Mouse (Mus musculus): ENCODE data around the gene Ptprk.

Ptprk gene

DNA sequence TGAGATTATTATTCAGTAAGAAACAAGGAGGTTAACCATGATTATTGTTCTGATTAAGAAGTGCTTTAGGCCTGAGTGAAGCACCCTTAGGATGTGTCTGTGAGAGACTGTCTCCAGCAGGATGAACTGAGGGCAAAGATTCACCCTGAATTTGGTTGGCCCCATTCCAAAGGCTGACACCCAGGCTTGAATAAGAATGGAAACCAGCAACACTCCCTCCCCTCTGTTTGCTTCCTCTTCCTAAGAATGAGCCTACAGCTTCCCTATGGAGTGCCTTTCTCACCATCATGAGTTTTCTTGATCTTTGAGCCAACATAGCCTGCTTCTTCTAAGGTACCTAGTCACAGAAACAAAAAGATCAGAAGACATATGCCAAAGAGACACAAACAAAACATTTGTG is 350.8 kb downstream of the Ptprk start:
- DNase-seq (ENCODE audit: low spot score): no peak

- DNase-seq (ENCODE audit: low spot score): no peak
These were observed 361.5 kb downstream of the Ptprk start for GRCm38 (mm10) chr10:28436084-28436483.

- DNase-seq (ENCODE audit: low spot score): no peak
These were observed 375.2 kb downstream of the Ptprk start for GRCm38 (mm10) chr10:28449853-28450252.

GRCm38 (mm10) chr10:28450642-28451041 is 376.0 kb downstream of the Ptprk start:
- DNase-seq (ENCODE audit: low spot score): no peak

GRCm38 (mm10) chr10:28458027-28458426 is 383.4 kb downstream of the Ptprk start:
- DNase-seq (ENCODE audit: low spot score): no peak

DNA sequence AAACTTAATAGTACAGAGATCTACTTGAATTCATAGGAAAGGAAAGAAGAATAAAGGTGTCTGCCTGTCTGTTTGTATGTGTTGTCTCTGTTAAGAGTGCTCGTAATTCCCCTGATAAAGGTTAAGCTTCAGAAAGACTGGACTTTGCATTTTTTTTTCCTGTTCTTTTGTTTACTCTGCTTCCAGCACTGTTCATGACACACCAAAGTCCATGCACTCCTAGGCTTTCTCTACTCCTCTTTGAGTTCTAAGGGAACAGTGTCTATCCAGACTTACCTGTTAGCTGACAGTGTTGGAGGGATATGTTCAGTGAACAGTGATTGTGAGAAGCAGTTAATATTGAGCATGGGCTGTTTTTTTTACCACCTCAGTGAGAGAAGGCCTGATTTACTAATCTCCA is 385.3 kb downstream of the Ptprk start:
- DNase-seq (ENCODE audit: low spot score): no peak

- DNase-seq (ENCODE audit: low spot score): no peak
These were observed 389.1 kb downstream of the Ptprk start for GRCm38 (mm10) chr10:28463706-28464105.

DNA sequence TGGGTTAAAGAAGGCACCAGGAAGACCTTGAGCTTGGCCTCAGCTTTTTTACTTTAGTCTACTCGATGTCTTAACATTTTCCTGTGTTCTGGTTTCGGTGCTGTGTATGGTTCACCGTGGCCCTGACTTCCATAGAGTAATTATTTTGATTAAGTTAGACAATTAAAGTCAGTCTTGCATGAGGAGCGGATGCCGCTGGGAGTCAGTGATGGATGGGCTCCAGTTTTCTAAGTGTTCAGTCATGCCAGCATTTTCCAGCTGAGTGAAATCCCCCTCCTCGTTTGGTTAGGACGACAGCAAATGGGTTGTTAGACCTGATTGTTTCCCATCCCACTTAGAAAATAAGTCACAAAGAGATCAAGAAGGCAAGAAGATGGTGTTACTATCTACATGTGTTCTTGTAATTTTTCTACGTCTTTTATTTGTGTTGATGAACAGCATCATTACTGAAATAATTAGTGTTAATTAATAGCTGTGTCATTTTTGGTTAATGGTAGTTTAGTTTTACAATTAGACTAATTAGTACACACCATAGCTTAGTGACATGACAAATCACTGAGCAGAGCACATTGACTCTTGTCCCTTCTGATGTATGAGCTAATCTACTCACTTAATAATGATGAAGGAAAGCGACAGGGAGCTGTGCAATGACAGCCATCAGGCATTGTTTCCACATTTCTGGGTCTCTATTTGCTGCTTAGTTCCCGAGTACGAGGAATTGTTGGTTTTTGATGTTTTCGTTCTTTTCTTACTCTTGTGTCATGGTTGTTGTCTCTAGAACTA is 390.3 kb downstream of the Ptprk start:
- no peak for DNase-seq (ENCODE audit: low spot score)

DNA sequence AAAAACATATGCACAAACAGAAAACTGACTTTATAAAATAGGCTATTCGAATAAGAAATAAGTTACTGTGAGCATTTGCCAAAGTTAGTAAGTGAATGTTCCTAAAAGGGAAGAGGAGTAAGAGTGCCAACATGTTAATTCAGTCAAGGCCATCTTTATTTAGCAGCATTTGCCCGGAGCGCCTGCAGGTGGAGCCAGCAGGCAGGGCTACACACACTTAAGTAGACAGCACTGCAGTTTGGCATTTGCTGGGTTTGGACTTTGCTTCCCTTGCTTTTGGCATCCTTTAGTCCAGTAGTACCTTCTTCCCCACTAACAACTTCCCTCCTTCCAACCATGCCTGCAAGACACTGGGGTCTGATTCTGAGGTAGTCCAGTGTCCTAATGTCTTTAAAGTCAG is 411.0 kb downstream of the Ptprk start:
- peak; percentile 32 for DNase-seq (ENCODE audit: low spot score)

- DNase-seq (ENCODE audit: low spot score): no peak
These were observed 416.4 kb downstream of the Ptprk start for GRCm38 (mm10) chr10:28491006-28491405.

GRCm38 (mm10) chr10:28492206-28492605 is 417.6 kb downstream of the Ptprk start:
- DNase-seq (ENCODE audit: low spot score): no peak

DNA sequence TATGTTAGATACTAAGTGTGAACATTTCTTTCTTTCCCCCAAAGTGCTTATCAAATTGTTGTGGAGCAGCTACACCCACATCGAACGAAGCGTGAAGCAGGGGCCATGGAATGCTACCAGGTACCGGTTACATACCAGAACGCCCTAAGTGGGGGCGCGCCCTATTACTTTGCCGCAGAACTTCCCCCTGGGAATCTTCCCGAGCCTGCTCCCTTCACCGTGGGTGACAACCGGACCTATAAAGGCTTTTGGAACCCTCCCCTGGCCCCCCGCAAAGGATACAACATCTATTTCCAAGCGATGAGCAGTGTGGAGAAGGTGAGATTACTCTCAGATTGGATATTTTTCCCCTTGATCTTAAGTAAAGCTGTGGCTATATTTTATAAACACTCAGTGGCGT is 418.2 kb downstream of the Ptprk start:
- no peak for DNase-seq (ENCODE audit: low spot score)

DNA sequence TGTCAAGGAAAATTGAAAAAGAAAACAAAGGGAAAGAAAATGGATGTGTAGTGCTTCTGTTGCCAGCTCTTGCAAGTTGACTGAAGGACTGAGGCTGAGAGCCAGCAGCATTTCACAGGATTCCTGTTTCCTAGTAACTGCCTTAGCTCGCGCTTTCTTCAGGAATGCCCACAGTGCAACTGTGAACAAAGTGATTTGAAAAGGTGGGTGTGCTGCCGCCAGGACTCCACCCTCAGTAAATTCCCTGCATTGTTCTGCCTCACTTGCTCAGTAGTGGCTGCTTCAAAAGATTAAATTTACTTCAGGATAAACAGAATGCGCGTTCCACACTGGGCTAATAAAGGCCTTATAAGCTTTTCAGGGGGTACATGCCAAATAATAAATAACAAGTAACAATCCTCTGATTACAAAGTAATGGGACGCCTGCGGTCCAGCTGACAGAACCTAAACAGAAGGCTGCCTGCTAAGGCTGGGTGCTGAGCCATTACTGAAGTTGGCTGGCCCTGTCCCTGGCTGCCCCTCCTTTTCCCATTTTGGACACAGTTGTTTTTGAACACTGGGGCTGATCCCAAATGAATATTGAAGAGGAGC is 418.7 kb downstream of the Ptprk start:
- peak; percentile 29 for DNase-seq (ENCODE audit: low spot score)

- DNase-seq (ENCODE audit: low spot score): no peak
These were observed 423.2 kb downstream of the Ptprk start for GRCm38 (mm10) chr10:28497791-28498190.

GRCm38 (mm10) chr10:28498504-28498903 is 423.9 kb downstream of the Ptprk start:
- DNase-seq (ENCODE audit: low spot score): no peak

GRCm38 (mm10) chr10:28513601-28514000 is 439.0 kb downstream of the Ptprk start:
- DNase-seq (ENCODE audit: low spot score): no peak

GRCm38 (mm10) chr10:28516147-28516546 is 441.5 kb downstream of the Ptprk start:
- no peak for DNase-seq (ENCODE audit: low spot score)

DNA sequence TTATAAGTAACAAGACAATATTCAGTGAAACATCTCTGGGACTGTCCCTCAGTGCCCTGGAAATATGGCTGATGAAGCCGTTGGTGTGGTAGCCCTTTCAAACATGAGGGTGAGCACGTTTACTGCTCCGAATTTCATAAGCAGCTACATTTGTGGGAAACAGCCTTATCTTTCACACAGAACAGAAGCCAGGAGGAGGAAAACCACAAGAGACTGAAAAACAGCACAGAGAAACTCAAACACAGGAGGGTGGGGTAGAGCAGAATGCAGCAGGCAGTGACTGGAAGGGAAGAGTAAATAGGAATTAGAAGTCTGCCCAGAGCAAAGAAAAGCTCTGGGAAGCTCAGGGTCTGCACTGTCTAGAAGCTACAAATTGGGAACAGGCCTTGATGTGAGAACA is 443.7 kb downstream of the Ptprk start:
- DNase-seq (ENCODE audit: low spot score): no peak

DNA sequence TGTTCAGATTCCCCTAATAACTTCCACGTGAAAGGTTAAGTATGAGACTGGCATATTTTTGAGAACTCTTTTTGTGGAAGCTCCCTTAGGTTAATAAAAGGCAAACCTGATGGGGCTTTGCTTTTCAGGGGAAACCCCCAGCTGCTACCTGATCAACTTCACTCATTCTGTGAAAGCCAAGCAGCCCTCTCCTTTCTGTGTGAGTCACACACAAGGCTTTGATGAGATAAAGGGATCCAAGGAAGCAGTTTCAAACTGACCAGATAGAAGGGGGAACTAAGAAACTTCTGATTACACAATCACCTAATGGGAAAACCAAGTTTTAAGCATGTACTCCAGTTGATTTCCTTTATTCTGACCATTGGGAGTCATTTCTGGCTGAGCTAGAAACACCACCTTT is 445.2 kb downstream of the Ptprk start:
- DNase-seq (ENCODE audit: low spot score): no peak

- DNase-seq (ENCODE audit: low spot score): no peak
These were observed 449.5 kb downstream of the Ptprk start for GRCm38 (mm10) chr10:28523992-28524735.

DNA sequence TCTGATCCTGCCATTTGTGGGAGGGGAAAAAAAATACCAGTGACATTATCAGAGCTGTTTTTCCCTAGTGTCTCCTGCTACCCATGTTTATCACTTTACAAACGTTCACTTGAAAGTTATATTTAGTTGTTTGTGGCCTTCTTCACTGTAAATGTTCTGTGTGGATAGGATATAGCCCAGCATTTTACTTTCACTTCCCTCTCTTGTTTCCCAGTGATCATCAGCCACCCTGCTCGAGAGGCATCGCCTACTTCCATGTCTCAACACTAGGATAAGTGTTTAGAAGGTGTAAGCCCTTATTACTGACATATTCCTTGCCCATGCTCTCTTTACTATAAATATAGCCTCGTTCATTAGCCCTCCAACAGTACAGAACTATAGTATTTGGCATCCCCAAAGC is 466.0 kb downstream of the Ptprk start:
- no peak for DNase-seq (ENCODE audit: low spot score)

GRCm38 (mm10) chr10:28542754-28543153 is 468.1 kb downstream of the Ptprk start:
- DNase-seq (ENCODE audit: low spot score): no peak

GRCm38 (mm10) chr10:28550549-28550948 is 475.9 kb downstream of the Ptprk start:
- no peak for DNase-seq (ENCODE audit: low spot score)
